Mouse (Mus musculus): Measurements from ENCODE around the gene Gm11172.
"Not testable (repeated sequence)": the region's sequence is repeated elsewhere in the genome, so short reads cannot be mapped to it uniquely, and the experiment has no call there.

The Gm11172 gene

DNA sequence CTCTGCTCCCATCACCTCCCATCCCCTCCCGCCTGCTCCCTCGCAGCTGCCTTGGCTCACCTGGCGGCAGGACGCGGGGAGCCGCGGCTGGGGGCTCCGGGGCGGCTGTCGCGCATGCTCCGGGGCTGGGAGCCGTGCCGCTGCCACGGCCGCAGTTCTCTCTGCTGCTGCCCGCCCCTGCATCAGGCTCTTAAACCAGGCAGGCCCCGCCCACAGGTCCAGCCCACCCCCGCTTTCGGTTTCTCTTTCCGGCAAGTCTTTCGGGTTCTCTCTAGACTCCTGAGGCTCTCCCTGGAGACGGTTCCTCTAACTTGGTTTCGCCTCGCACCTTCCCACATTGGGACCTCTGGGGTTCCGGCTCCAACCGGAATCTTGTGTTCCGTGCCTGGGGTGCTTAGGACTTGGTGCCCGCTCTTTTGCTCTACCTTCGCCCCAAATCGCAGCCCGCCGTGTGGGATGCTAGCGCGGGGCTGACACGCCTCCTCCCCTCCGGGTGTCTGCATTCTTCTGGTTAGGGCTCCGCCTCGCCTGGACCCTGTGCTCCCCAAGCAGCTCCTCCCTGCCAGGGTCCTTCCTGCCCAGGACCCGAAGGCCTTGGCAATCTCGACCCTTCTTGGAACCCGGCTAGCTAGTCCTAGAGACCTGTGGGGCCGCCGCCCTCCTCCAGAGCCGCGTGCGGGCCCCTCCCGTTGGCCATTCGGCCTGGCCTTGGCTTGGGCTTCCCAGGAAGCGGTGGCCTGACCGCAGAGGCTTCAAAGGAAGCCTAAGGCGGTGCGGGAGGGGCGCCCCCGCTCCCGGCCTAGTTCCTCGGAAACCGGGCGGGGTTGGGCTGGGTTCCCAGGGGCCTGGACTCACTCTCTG lies 27.1 kb upstream of the Gm11172 start, which contains the start of gene Socs1:
Gene Socs1, minus strand, starts transcription at position 166 of the 861 bp plus-strand sequence.
- DNase-seq = peak; percentile 71 to 73

DNA sequence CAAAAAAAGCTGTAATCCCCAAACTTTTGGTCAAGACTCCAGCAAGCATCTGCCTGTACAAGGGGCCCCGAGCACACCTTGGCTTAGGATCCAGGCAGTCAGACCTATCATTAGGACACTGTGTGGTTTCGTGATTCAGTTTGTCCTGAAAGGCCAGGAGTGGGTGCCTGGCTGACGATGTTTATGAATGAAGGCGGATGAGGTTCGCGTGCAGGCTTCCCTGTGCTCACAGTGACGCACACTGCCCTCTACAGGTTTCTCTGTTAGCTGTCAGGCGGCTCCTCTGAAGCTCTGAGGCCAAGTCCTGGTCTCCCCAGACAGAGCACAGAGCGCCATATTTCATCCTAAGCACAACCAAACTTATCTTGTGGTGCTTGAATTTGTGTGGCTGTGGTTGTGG lies 26.4 kb upstream of the Gm11172 start:
- peak; percentile 84 to 91 for DNase-seq

DNA sequence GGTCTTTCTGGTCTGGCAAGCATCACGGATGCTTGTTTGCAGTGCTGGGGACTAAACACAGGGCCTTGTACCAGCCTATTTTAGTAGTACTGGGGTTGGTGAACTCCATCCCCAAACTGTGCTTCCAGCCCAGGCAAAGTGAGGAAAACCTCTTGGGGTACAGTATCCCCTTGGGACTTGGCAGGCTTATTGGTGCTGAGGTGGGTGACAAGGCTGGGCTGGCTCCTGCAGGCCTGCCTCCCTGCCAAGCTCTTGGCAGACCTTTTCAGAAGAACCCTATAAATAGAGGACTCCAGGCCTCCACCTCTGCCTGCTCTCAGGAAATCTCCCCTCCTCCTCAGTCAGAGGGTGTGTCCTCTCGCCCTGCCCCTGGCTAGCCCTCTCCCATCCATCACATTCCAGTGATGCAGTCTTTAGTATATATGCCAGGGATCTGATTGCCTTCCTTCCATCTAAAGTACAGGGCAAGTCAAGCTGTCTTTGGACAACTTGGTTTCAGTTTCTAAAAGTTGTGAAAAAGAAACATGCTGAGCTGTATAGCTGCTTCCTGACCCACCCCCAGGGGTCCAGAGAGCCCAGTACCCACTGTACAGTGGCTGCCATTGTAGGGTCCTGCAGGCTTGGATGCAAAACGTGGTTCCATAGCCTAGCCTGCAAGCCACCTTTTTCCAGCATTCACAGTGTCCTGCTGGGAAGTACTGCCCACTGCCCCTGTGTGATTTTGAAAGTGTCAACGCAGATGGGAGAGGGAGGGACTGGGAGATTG lies 25.8 kb upstream of the Gm11172 start:
- DNase-seq = no peak

DNA sequence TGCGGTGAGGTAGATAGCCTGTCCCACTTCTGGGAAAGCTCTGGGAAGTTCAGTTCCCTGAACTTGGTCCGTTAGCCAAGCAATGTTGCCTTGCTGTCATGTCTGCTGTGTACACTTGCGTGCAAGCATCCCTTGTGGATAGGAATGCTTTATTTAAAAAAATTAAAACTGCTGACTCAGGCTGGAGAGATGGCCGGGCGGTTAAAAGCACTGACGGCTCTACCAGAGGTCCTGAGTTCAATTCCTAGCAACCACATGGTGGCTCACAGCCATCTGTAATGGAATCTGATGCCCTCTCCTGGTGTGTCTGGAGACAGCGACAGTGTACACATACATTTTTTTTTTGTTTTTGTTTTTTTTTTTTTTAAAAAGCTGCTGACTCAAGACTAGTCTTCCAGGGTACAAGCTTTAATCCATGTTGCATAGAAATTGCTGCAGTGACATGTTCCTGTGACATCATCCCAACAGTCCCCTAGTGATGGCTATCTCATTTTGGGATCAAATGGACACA lies 25.1 kb upstream of the Gm11172 start:
- DNase-seq = no peak

DNA sequence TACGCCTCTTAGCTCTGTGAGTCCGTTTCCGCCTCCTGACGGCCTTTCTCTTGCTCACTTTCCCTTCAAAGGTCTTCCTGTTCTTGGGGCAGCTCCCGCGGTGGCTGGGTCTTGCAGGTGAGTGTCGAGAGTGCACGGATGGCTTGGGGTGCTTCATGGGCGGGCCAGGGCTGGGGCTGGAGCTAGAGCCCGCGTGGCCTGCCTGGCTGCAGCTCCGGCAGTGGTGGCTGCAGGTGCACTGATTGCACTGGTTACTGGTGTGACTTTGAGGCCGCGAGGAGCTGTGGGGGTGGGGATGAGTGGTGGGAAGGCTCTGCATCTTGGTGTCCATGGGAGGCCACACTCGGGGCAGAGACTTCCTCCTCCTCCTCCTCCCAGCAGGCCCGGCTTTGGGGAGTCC lies 24.4 kb upstream of the Gm11172 start, which contains the start of gene Tnp2:
Gene Tnp2, minus strand, starts transcription at position 390 of the 400 bp plus-strand sequence.
- no peak for DNase-seq

DNA sequence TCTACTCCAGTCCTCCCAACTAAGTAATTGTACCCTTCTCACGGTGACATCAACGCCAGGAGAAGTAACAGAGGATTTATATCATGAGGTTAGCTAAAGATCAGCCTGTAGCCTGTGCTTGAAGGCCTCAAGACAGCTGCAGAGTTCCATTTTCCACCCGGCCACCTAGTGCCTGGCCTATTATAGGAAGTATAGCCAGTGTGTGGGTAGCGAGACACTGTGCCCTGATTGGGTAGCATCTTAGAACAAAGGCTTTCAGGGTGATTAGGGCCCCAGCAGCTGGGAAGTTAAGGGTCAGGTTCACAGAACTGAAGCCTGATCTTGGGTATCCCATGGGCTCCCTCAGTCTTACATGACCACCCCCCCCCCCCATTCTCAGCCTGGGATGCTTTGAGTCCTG lies 23.8 kb upstream of the Gm11172 start:
- no peak for DNase-seq

DNA sequence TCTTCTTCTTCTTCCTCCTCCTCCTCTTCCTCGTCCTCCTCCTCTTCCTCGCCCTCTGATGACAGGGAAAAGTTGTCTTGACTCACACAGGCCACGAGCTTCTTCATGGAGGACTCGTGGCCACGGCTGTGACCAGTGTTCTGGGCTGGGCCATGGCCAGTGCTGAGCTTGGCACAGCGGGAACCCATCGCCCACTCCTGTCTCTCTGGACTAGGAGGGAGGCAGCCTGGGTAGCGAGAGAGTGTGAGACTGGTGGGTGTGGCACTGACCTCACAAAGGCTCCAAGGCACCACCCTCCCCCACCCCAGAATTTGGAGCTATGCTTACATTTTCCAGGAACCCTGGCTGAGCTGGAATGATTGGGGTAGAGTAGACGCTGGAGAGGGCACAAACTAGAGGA lies 22.0 kb upstream of the Gm11172 start, which contains the start of gene Prm3:
Gene Prm3, minus strand, starts transcription at position 213 of the 400 bp plus-strand sequence.
- DNase-seq = no peak

DNA sequence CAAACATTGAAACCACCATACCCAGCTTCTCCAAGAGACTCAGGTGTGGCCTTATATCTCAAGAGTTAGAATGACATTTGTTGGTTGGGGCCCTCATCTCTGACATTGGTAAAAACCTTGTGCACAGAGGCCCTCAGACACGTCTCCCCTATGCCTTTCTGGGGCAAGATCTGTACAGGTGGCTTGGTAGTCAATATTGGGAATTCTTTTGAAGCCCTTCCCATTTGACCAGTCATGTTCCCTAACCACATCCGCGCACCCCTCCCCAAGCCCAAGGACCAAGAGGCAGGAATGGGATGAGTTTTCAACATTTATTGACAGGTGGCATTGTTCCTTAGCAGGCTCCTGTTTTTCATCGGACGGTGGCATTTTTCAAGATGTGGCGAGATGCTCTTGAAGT lies 16.7 kb upstream of the Gm11172 start, which contains the start of gene Prm2:
Gene Prm2, minus strand, starts transcription at position 101 of the 400 bp plus-strand sequence.
- DNase-seq = no peak

DNA sequence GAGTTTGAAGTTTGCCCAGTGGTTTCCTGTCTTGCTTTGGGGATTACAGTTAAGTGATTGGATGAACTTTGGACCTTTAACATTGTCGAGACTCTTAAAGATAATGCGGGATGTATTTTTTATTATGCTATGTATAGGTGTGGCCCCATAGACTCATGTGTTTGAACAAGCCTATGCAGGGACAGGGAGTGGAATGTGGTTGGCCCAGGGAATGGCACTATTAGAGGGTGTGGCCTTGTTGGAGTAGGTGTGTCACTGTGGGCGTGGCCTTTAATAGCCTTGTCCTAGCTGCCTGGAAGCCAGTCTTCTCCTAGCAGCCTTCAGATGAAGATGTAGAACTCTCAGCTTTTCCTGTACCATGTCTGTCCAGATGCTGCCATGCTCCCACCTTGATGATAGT lies 10.3 kb upstream of the Gm11172 start:
- DNase-seq = not testable (repeated sequence)

DNA sequence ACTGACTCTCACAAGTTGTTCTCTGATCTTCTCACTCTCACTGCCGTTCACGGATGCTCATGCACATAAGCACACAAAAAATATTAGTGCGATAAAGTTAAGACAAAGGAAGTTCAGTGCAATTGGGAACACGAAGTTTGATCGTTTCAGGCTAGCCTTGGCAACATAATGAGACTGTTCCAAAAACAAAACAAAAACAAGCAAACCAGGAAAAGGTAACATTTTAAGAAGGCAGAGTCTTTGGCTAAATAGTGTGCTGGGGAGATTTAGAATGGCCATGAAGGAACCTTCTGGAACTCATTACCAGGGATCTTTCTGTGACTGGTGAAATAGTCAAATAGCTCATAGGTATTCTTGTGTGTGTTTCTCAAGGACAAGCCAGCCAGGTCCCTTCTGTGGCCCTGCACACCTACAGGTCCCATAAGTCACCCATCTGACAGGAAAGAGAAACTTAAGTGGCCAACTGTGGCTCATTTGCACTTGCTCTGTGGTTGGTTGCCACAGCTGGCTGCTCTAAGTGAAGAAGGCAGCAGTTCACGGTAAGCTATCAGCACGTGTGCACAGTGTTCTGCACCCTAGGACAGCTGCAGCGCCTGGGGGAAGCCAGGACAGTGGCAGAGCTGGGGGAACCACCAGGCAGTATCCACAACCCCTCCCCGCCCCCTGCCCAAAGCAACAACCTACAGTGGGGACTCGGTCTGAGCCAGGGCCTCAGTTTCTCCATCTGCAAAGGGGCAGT lies 6.8 kb upstream of the Gm11172 start, which contains the start of gene Prm1:
Gene Prm1, minus strand, starts transcription at position 51 of the 739 bp plus-strand sequence.
- no peak for DNase-seq

DNA sequence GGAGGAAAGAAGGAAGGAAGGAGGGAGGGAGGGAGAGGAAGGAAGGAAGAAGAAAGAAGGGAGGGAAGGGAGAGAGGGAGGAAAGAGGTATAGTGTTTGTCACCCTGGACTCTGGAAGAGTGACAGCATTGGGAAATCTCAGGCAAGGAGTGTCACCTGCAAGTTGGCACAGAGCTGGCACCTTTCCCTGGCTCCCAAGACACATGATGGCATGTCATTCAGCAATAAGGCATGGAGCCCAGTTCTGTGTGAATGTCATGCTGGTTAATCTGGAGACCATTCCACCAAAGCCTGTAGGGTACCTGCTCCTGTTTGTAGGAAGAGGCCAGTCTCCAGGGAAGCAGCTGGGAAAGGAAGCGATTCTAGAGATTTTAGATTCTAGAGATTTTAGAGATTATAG lies 2.3 kb upstream of the Gm11172 start:
- DNase-seq = peak; percentile 21 to 22

DNA sequence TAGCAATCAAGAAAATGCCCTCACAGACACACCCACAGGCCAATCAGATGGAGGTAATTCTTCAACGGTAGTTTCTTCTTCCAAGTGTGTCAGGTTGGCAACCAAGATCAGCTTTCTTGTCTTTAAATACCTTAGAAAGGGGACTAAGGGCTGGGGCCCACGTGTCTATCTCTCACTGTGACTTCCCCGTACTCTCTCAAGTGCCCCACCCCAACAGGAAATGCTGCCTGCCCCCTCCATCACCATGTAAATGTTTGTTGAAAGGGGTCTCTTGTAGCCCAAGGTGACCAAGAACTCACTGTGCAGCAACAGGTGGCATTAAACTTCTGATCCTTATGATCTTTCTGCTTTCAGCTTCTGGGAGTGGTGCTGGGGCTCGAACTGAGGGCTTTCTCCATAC lies 1.0 kb downstream of the Gm11172 start:
- no peak for DNase-seq

DNA sequence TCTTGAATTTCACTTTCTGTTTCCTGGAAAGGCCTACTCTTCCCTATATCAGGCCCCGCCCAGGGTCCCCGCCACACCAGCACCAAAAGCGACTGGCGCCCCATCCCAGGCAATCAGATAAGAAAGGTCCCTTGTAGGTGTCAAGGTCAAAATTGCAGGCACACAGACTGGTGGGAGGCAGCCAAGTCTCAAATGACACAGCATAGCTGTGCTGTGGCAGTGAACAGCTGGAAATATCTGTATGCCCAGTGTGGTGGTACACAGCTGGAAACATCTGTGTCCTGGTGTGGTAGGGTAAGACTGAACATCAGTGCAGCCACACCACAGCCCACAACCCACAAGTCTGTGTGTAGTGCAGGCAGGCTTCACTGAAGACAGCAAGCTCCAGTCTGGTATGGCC lies 2.1 kb downstream of the Gm11172 start:
- no peak for DNase-seq

DNA sequence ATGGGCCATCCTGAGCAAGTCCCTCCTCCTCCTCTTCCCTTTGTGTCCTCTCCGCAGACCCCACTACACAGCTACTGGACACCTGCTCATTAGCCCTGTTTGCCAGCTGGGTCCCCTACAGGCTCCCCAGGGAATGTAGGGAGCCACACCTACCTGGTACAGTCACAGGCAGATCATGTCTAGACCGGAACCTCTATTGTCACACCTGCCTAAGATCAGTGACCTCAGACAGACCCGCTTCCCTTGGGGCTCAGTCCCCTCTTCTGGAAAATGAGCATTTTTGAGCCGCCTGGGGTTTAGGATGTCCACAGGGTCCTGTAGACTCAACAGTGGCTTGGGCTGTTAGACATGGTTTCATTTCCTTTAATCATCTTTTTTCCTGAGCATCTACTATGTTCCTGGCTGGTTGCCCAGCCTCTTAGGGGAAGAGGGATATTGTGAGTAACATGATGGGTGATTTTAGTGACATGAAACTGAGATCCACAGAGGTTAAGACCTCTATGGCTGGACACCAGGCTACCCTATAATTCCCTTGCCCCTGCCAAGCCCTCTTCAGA lies 5.9 kb downstream of the Gm11172 start:
- no peak for DNase-seq

DNA sequence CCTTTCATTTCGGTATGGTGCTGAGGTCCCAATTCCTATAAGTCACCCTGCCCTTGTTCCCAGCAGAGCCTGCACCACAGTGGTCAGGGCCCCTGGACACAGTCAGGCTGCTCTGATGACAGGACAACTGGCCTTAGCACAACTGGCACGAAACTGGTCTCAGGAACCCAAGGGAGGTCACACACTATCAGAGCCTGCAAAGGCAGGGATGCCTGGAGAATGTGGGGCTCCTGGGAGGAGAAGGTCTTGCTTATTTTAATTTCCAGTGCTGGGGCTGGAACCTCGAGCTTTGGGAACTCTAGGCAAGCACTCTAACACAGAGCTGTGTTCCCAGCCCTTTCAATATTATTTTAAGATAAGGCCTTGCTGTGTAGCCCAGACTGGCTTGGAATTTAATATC lies 7.3 kb downstream of the Gm11172 start:
- DNase-seq = no peak

DNA sequence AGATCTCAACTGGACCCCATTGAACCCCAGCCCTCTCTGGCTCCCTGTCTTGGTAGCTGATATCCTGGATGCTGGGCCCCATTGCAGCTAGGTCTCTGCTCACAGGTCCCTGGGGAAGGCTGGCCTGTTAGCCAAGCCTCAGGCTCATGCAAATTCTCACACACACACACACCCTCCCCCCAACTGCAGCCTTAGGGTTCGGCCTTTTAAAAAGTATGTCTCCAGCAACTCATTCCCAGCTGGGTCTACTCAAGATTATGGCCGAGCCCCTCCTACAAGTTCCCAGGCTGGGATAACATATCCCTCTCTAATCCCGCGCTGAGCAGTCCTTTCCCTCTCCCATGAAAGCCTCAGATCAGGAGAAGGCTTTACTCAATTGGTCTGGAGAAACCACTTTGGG lies 8.7 kb downstream of the Gm11172 start:
- DNase-seq = no peak

DNA sequence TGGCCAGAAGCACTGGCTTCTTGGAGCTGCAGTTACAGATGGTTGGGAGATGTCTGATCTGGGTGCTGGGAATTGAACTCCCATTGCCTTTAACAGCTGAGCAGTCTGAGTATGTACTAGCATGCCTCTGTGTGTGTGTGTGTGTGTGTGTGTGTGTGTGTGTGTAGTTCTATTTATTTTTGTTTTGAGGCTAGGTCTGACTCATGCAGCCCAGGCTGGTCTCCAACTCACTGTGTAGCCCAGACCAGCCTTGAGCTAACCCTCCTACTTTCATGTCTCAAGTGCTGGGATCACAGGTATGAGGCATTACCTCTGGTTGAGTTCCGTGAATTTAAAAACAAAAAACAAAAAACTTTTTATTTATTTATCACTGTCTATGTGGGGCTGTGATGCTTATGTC lies 11.8 kb downstream of the Gm11172 start:
- no peak for DNase-seq

DNA sequence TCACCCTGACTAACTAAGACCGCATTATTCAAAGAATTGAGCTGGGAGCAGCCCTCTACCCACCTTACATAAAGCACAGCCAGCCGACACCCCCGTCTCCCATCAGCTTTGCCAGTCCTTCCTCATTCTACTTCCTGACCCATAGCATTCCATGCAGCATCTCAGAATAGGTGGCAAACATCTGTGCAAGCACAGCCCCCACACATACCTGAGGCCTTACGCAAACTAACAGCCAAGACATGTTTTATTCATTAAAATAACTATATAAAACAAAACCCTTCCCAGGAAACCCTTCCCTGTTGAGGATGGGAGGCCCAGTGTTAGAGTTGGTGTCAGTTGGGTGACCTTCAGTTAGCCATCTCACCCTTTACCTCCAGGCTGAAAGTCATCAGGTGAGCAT lies 13.1 kb downstream of the Gm11172 start:
- no peak for DNase-seq

DNA sequence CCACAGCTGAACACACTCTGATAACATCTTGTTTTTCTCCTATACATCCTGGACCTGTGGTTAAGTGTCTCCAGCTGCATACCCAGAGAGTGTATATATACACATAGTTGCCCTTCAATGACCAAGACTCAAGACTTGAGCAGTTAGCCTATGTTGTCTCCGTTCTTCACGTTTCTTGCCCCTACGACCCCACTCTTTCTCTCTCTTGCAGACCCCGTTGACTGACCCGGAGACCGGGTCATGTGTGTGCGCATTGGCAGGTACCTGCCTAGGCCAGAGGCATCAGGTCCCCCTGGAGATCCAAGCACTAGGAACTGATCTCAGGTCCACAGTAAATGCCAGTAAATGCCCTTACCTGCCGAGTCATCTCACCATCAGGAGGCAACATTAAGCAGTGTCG lies 14.6 kb downstream of the Gm11172 start:
- no peak for DNase-seq

DNA sequence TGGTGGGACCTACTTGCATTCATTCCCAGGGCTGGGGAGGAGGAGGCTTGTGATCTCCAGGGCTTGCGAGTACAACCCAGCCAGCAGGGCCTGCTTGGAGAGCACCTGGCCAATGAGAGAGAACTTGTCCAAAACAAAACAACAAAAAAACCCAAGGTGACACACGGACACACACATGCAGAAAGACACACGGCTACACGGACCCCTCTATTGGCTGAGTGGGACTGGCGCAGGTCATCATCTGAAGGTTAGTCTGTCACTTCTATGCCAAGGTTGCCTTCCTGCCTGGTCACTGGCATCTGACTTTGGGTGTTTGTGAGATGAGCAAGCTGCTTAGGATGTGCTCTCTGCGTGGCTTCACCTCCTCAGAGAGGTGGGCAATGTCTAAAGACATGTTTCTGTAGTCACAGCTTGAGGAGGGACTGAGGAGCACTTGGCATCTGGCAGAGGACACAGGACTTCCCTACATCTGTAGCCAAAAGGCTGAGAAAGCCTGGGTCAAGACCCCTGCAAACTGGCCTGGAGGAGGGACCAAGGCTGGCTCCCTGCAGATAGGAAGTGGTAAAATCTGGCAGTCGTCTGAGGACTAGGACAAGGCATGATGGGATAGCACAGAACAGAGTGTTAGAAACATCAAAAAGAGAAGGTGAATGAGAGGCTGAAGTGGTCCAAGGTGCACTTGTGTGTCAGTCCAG lies 15.2 kb downstream of the Gm11172 start:
- no peak for DNase-seq

DNA sequence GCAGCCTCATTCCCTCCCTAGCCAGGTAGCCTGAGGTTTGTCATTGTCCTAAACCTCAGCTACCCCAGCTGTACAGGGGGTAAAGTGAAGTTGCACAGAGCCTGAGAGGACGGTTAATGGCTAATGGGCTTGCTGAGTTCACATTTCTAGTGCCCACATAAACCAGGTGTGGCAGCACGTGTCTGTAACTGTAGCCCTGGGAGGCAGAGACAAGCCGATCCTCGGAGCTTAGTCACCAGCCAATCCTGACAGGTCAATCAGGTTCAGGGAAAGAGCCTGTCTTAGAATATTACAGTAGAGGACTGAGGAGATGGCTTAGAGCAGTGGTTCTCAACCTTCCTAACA lies 15.7 kb downstream of the Gm11172 start:
- no peak for DNase-seq

DNA sequence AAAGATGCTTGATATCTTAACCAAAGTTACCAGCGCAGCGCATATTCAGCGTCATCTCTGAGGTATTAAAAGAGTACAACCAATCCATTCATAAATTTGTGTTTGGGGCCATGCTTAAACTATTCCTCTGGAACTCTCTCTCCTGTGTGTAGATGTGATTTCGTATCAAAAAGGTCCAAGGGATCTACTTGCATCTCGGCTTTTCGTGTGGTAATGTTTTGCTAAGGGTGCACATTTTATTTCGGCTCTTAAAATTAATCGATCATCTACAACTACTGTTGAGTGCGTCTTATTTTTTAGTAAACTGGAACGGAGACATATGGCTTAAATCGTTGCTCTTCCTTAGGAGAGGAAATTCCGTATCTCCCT lies 21.8 kb downstream of the Gm11172 start:
- DNase-seq = no peak

All from cerebellum, adult 18-20 months (tissue).